Mouse (Mus musculus): Measurements from ENCODE around the gene Ddx25. TPM values are rescaled to one million over a fixed set of nuclear protein-coding genes. Genes with fewer than 3 reads are reported as not detected.
A peak's percentile ranks its signal among the peaks of the same experiment; 100 is the strongest.

Gene Ddx25
- total and polyA plus RNA-seq, 3 experiments: 0.33 to 0.85 (median 0.44) TPM

GRCm38 (mm10) chr9:35559009-35559890 is 922 bp upstream of the Ddx25 start (continued):
- TF ChIP-seq ELF1 (IDR thresholded peaks at IDR 0.05; ENCODE audit: low read depth, low read length) (peak; percentile 93), CHD1 (IDR thresholded peaks at IDR 0.05; ENCODE audit: low read depth, low read length) (0 out of 2 replicates have a peak, but pooled peaks have one; percentile 35), CTCF (conservative IDR thresholded peaks at IDR 0.05 in 1 of 2, IDR thresholded peaks at IDR 0.05 in 1 of 2; ENCODE audit: low read depth in 2 of 2, low read length in 2 of 2) (no peak), SIN3A (IDR thresholded peaks at IDR 0.05; ENCODE audit: low read length) (peak; percentile 98), JUND (conservative IDR thresholded peaks at IDR 0.05; ENCODE audit: low read depth, low read length) (no peak), USF2 (conservative IDR thresholded peaks at IDR 0.05; ENCODE audit: low read depth, low read length) (no peak), TBP (conservative IDR thresholded peaks at IDR 0.05; ENCODE audit: low read depth, low read length) (peak; percentile 87), ZKSCAN1 (IDR thresholded peaks at IDR 0.05; ENCODE audit: borderline replicate concordance, low read depth, low read length) (no peak), MAZ (IDR thresholded peaks at IDR 0.05; ENCODE audit: low read depth, low read length) (no peak), MYC (IDR thresholded peaks at IDR 0.05; ENCODE audit: low read depth, low read length) (peak; percentile 96), CHD2 (IDR thresholded peaks at IDR 0.05; ENCODE audit: low read length) (no peak)

- Histone ChIP-seq H3K9me3 (replicated peaks; ENCODE audit: low read length) (no peaks in the 10 kb centered on the region), H3K36me3 (replicated peaks in 1 of 2; ENCODE audit: control insufficient read depth in 1 of 2, insufficient read depth in 1 of 2, low read length in 1 of 2) (peaks cover 6 to 8% of the 10 kb centered on the region in 2 experiments), H3K4me3 (replicated peaks in 1 of 3; ENCODE audit: low read depth in 2 of 3, low read length in 2 of 3, poor library complexity in 1 of 3) (no peak overlapping the region), H3K9ac (ENCODE audit: insufficient read depth, low read depth) (no peak overlapping the region), H3K4me2 (ENCODE audit: insufficient read depth, low read depth, poor library complexity, severe bottlenecking) (no peak overlapping the region), H3K27me3 (replicated peaks) (peaks cover 55% of the 10 kb centered on the region), H3K27ac (ENCODE audit: insufficient read depth, low read depth) (no peak overlapping the region), H3K4me1 (ENCODE audit: control insufficient read depth in 1 of 2, insufficient read depth in 2 of 2) (peaks cover 1 to 18% of the 10 kb centered on the region in 2 experiments; a peak in 2 of 4 replicates), H3K79me2 (replicated peaks; ENCODE audit: control insufficient read depth, extremely low read depth, insufficient read depth, poor library complexity, severe bottlenecking) (peaks cover 21% of the 10 kb centered on the region)
- dilution Hi-C loops (cut with MboI; ENCODE audit: extremely low pct_ligation_motif_present, extremely low pct_unique_long_range_greater_than_20kb, low sequenced_read_pairs) (no loop called here), in situ Hi-C loops (cut with MboI; ENCODE audit: low pct_ligation_motif_present, low pct_unique_long_range_greater_than_20kb, low sequenced_read_pairs) (no loop called here)
- no peak for DNase-seq (ENCODE audit: extremely low read depth)
- TF ChIP-seq USF1 (IDR thresholded peaks at IDR 0.05; ENCODE audit: low read depth, low read length): no peak
- TF ChIP-seq POLR2A (IDR thresholded peaks at IDR 0.05; ENCODE audit: low read depth, low read length): no peak
- TF ChIP-seq USF2 (conservative IDR thresholded peaks at IDR 0.05; ENCODE audit: low read depth, low read length): no peak
- no peak for TF ChIP-seq E2F4 (IDR thresholded peaks at IDR 0.05; ENCODE audit: insufficient replicate concordance, low read depth, low read length)
Measured at GRCm38 (mm10) chr9:35556494-35557102, 1.7 kb downstream of the Ddx25 start.

- in situ Hi-C loops (cut with MboI; ENCODE audit: low pct_ligation_motif_present, low pct_unique_long_range_greater_than_20kb, low sequenced_read_pairs): loop anchor here (10.0 to 25.0 kb wide), 2 partner anchors 344 to 511 kb away; partner anchors contain the start of genes Srpr and Tirap
- no peak for DNase-seq (ENCODE audit: extremely low read depth)
- Histone ChIP-seq H3K9ac (ENCODE audit: insufficient read depth, low read depth) (no peak overlapping the region), H3K4me1 (ENCODE audit: control insufficient read depth in 1 of 2, insufficient read depth in 2 of 2) (peaks cover 15 to 24% of the 10 kb centered on the region in 2 experiments), H3K27me3 (replicated peaks) (peaks cover 11% of the 10 kb centered on the region), H3K9me3 (replicated peaks; ENCODE audit: low read length) (no peaks in the 10 kb centered on the region), H3K27ac (ENCODE audit: insufficient read depth, low read depth) (no peak overlapping the region), H3K4me2 (ENCODE audit: insufficient read depth, low read depth, poor library complexity, severe bottlenecking) (no peak overlapping the region), H3K36me3 (replicated peaks in 1 of 2; ENCODE audit: control insufficient read depth in 1 of 2, insufficient read depth in 1 of 2, low read length in 1 of 2) (no peaks in the 10 kb centered on the region), H3K79me2 (replicated peaks; ENCODE audit: control insufficient read depth, extremely low read depth, insufficient read depth, poor library complexity, severe bottlenecking) (no peaks in the 10 kb centered on the region), H3K4me3 (replicated peaks in 1 of 3; ENCODE audit: low read depth in 2 of 3, low read length in 2 of 3, poor library complexity in 1 of 3) (no peak overlapping the region)
- no peak for TF ChIP-seq CTCF (conservative IDR thresholded peaks at IDR 0.05 in 1 of 2, IDR thresholded peaks at IDR 0.05 in 1 of 2; ENCODE audit: low read depth in 2 of 2, low read length in 2 of 2)
- no peak for TF ChIP-seq TCF12 (IDR thresholded peaks at IDR 0.05; ENCODE audit: low read depth, low read length)
- TF ChIP-seq GABPA (IDR thresholded peaks at IDR 0.05; ENCODE audit: insufficient replicate concordance, low read depth, low read length): no peak
- TF ChIP-seq POLR2AphosphoS2 (IDR thresholded peaks at IDR 0.05; ENCODE audit: low read depth, low read length): no peak
- TF ChIP-seq PAX5 (IDR thresholded peaks at IDR 0.05; ENCODE audit: low read length): no peak
- TF ChIP-seq BHLHE40 (IDR thresholded peaks at IDR 0.05; ENCODE audit: low read depth, low read length): no peak
- TF ChIP-seq KAT2A (IDR thresholded peaks at IDR 0.05; ENCODE audit: insufficient replicate concordance, low read length): no peak
- TF ChIP-seq MXI1 (IDR thresholded peaks at IDR 0.05; ENCODE audit: low read depth, low read length): no peak
- TF ChIP-seq TBP (conservative IDR thresholded peaks at IDR 0.05; ENCODE audit: low read depth, low read length): no peak
- TF ChIP-seq ZMIZ1 (IDR thresholded peaks at IDR 0.05; ENCODE audit: low read depth, low read length): no peak
- no peak for TF ChIP-seq NELFE (IDR thresholded peaks at IDR 0.05; ENCODE audit: low read depth, low read length)
- TF ChIP-seq ZKSCAN1 (IDR thresholded peaks at IDR 0.05; ENCODE audit: borderline replicate concordance, low read depth, low read length): no peak
- TF ChIP-seq MAZ (IDR thresholded peaks at IDR 0.05; ENCODE audit: low read depth, low read length): no peak
- no peak for TF ChIP-seq MAX (IDR thresholded peaks at IDR 0.05; ENCODE audit: low read length)
- TF ChIP-seq ETS1 (conservative IDR thresholded peaks at IDR 0.05; ENCODE audit: low read depth, low read length): no peak
- no peak for TF ChIP-seq MYC (IDR thresholded peaks at IDR 0.05; ENCODE audit: low read depth, low read length)
- TF ChIP-seq JUN (IDR thresholded peaks at IDR 0.05; ENCODE audit: insufficient read depth, low read depth, low read length): no peak
- dilution Hi-C loops (cut with MboI; ENCODE audit: extremely low pct_ligation_motif_present, extremely low pct_unique_long_range_greater_than_20kb, low sequenced_read_pairs): loop anchor here (25.0 kb wide), 1 partner anchor 261 kb away; no protein-coding TSS in a partner anchor
Measured at GRCm38 (mm10) chr9:35548455-35548854, 9.9 kb downstream of the Ddx25 start.
